Mouse (Mus musculus): ENCODE results near the gene Rpl13a.

- TF ChIP-seq CTCF (IDR thresholded peaks at IDR 0.05; ENCODE audit: low read depth, low read length) (peak; percentile 90), POLR2A (IDR thresholded peaks at IDR 0.05; ENCODE audit: insufficient read depth, low read length) (no peak), EP300 (IDR thresholded peaks at IDR 0.05; ENCODE audit: insufficient read depth, low read depth, low read length) (no peak)
Observed at GRCm38 (mm10) chr7:45078513-45078912, 50.0 kb downstream of the Rpl13a start.
